Mouse (Mus musculus): ENCODE data around the gene Prtg.

The Prtg gene

GRCm38 (mm10) chr9:72806731-72807419, at the start of gene Prtg:
Gene Prtg, plus strand, starts transcription at chr9:72806874.
- H3K27me3 ChIP-seq (ENCODE audit: control insufficient read depth, insufficient read depth, low read length, poor library complexity, severe bottlenecking): no peaks in the 10 kb centered on the region; the same call in 1 of the 2 replicates
- DNase-seq (ENCODE audit: low read depth, low spot score): no peak
- H3K36me3 ChIP-seq (ENCODE audit: control insufficient read depth, insufficient read depth, low read length, poor library complexity, severe bottlenecking): no peaks in the 10 kb centered on the region

GRCm38 (mm10) chr9:72757143-72757542, 49.5 kb upstream of the Prtg start:
- no peaks in the 10 kb centered on the region for H3K27me3 ChIP-seq (ENCODE audit: control insufficient read depth, insufficient read depth, low read length, poor library complexity, severe bottlenecking)
- H3K36me3 ChIP-seq (ENCODE audit: control insufficient read depth, insufficient read depth, low read length, poor library complexity, severe bottlenecking): no peaks in the 10 kb centered on the region
- no peak for DNase-seq (ENCODE audit: low read depth, low spot score)

- no peaks in the 10 kb centered on the region for H3K27me3 ChIP-seq (ENCODE audit: control insufficient read depth, insufficient read depth, low read length, poor library complexity, severe bottlenecking)
- no peaks in the 10 kb centered on the region for H3K36me3 ChIP-seq (ENCODE audit: control insufficient read depth, insufficient read depth, low read length, poor library complexity, severe bottlenecking)
- no peak for DNase-seq (ENCODE audit: low read depth, low spot score)
Observed at GRCm38 (mm10) chr9:72758705-72759131, 48.0 kb upstream of the Prtg start.

GRCm38 (mm10) chr9:72763050-72763718, 43.5 kb upstream of the Prtg start:
- DNase-seq (ENCODE audit: low read depth, low spot score): no peak
- no peaks in the 10 kb centered on the region for H3K36me3 ChIP-seq (ENCODE audit: control insufficient read depth, insufficient read depth, low read length, poor library complexity, severe bottlenecking)

GRCm38 (mm10) chr9:72766789-72767349, 39.8 kb upstream of the Prtg start:
- peak; percentile 91 for DNase-seq (ENCODE audit: low read depth, low spot score)
- Histone ChIP-seq H3K27me3 (ENCODE audit: control insufficient read depth, insufficient read depth, low read length, poor library complexity, severe bottlenecking) (no peaks in the 10 kb centered on the region), H3K36me3 (ENCODE audit: control insufficient read depth, insufficient read depth, low read length, poor library complexity, severe bottlenecking) (no peaks in the 10 kb centered on the region)

More at GRCm38 (mm10) chr9:72763050-72763718, 43.5 kb upstream of the Prtg start:
- H3K27me3 ChIP-seq (ENCODE audit: control insufficient read depth, insufficient read depth, low read length, poor library complexity, severe bottlenecking): no peaks in the 10 kb centered on the region

- Histone ChIP-seq H3K36me3 (ENCODE audit: control insufficient read depth, insufficient read depth, low read length, poor library complexity, severe bottlenecking) (no peaks in the 10 kb centered on the region), H3K27me3 (ENCODE audit: control insufficient read depth, insufficient read depth, low read length, poor library complexity, severe bottlenecking) (no peaks in the 10 kb centered on the region)
- DNase-seq (ENCODE audit: low read depth, low spot score): no peak
Observed at GRCm38 (mm10) chr9:72775022-72775421, 31.7 kb upstream of the Prtg start.

GRCm38 (mm10) chr9:72779004-72779403, 27.7 kb upstream of the Prtg start:
- Histone ChIP-seq H3K27me3 (ENCODE audit: control insufficient read depth, insufficient read depth, low read length, poor library complexity, severe bottlenecking) (no peaks in the 10 kb centered on the region), H3K36me3 (ENCODE audit: control insufficient read depth, insufficient read depth, low read length, poor library complexity, severe bottlenecking) (no peaks in the 10 kb centered on the region)
- no peak for DNase-seq (ENCODE audit: low read depth, low spot score)

- H3K27me3 ChIP-seq (ENCODE audit: control insufficient read depth, insufficient read depth, low read length, poor library complexity, severe bottlenecking): no peaks in the 10 kb centered on the region
- no peaks in the 10 kb centered on the region for H3K36me3 ChIP-seq (ENCODE audit: control insufficient read depth, insufficient read depth, low read length, poor library complexity, severe bottlenecking)
- DNase-seq (ENCODE audit: low read depth, low spot score): no peak
Observed at GRCm38 (mm10) chr9:72779733-72780132, 26.9 kb upstream of the Prtg start.

GRCm38 (mm10) chr9:72780694-72781093, 26.0 kb upstream of the Prtg start:
- DNase-seq (ENCODE audit: low read depth, low spot score): no peak
- Histone ChIP-seq H3K27me3 (ENCODE audit: control insufficient read depth, insufficient read depth, low read length, poor library complexity, severe bottlenecking) (no peaks in the 10 kb centered on the region), H3K36me3 (ENCODE audit: control insufficient read depth, insufficient read depth, low read length, poor library complexity, severe bottlenecking) (no peaks in the 10 kb centered on the region)

- Histone ChIP-seq H3K27me3 (ENCODE audit: control insufficient read depth, insufficient read depth, low read length, poor library complexity, severe bottlenecking) (no peaks in the 10 kb centered on the region), H3K36me3 (ENCODE audit: control insufficient read depth, insufficient read depth, low read length, poor library complexity, severe bottlenecking) (no peaks in the 10 kb centered on the region)
- no peak for DNase-seq (ENCODE audit: low read depth, low spot score)
Observed at GRCm38 (mm10) chr9:72781466-72781865, 25.2 kb upstream of the Prtg start.

GRCm38 (mm10) chr9:72782121-72782520, 24.6 kb upstream of the Prtg start:
- no peak for DNase-seq (ENCODE audit: low read depth, low spot score)
- Histone ChIP-seq H3K27me3 (ENCODE audit: control insufficient read depth, insufficient read depth, low read length, poor library complexity, severe bottlenecking) (no peaks in the 10 kb centered on the region), H3K36me3 (ENCODE audit: control insufficient read depth, insufficient read depth, low read length, poor library complexity, severe bottlenecking) (no peaks in the 10 kb centered on the region)

GRCm38 (mm10) chr9:72787732-72788131, 18.9 kb upstream of the Prtg start:
- DNase-seq (ENCODE audit: low read depth, low spot score): no peak
- no peaks in the 10 kb centered on the region for H3K36me3 ChIP-seq (ENCODE audit: control insufficient read depth, insufficient read depth, low read length, poor library complexity, severe bottlenecking)
- no peaks in the 10 kb centered on the region for H3K27me3 ChIP-seq (ENCODE audit: control insufficient read depth, insufficient read depth, low read length, poor library complexity, severe bottlenecking)

GRCm38 (mm10) chr9:72790530-72791212, 16.0 kb upstream of the Prtg start:
- H3K36me3 ChIP-seq (ENCODE audit: control insufficient read depth, insufficient read depth, low read length, poor library complexity, severe bottlenecking): no peaks in the 10 kb centered on the region
- no peak for DNase-seq (ENCODE audit: low read depth, low spot score)
- H3K27me3 ChIP-seq (ENCODE audit: control insufficient read depth, insufficient read depth, low read length, poor library complexity, severe bottlenecking): no peaks in the 10 kb centered on the region

GRCm38 (mm10) chr9:72791213-72791582, 15.5 kb upstream of the Prtg start:
- H3K36me3 ChIP-seq (ENCODE audit: control insufficient read depth, insufficient read depth, low read length, poor library complexity, severe bottlenecking): no peaks in the 10 kb centered on the region
- no peak for DNase-seq (ENCODE audit: low read depth, low spot score)

GRCm38 (mm10) chr9:72791681-72792080, 15.0 kb upstream of the Prtg start:
- no peak for DNase-seq (ENCODE audit: low read depth, low spot score)
- Histone ChIP-seq H3K27me3 (ENCODE audit: control insufficient read depth, insufficient read depth, low read length, poor library complexity, severe bottlenecking) (no peaks in the 10 kb centered on the region), H3K36me3 (ENCODE audit: control insufficient read depth, insufficient read depth, low read length, poor library complexity, severe bottlenecking) (no peaks in the 10 kb centered on the region)

More at GRCm38 (mm10) chr9:72791213-72791582, 15.5 kb upstream of the Prtg start:
- no peaks in the 10 kb centered on the region for H3K27me3 ChIP-seq (ENCODE audit: control insufficient read depth, insufficient read depth, low read length, poor library complexity, severe bottlenecking)

Measured in splenic B cell, adult 2 months (primary cell).